In the genomic region with DNA sequence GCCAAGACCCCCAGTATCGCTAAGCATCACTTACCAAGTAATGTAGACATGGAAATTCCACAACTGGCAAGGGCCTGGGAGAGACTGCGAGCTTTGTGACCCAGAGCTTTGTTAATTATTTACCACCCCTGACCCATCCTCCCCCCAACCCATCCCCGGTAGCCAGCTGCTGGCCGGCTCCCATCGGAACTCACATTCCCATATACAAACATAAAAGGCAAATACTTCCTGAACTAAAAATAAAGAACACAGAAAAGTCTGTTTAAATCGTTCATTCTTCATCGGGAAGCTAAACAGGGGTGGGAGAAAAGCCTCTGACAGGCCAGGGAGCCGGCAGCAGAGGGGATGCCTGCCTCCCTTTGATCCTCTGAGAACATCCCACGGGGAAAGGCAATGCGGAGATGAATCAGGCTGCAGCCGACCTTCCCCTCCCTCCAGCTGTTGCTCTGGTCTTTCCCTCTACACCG, we compare ENCODE assay signal across 8 mouse cellular contexts.
A peak's percentile ranks its signal among the peaks of the same experiment; 100 is the strongest.
DNase-seq lines count a peak whose midpoint lies in the region; ATAC-seq and TF ChIP-seq lines count a peak whose summit lies in the region.

No protein-coding gene starts in this region.

- peak overlapping the region; percentile 29 for H3K4me2 ChIP-seq in kidney, postnatal 0 days (ENCODE audit: low read length)
- peak overlapping the region; percentile 21; the same call in 1 of the 2 replicates for H3K4me2 ChIP-seq in midbrain, embryonic 12.5 days (replicated peaks)

- CTCF ChIA-PET in Patski (lab: Charles Lee), result no interaction called here

- no peaks in the 10 kb centered on the region for H3K27me3 ChIP-seq in Patski
- no peaks in the 10 kb centered on the region for H3K27me3 ChIP-seq in embryonic facial prominence, embryonic 10.5 days (replicated peaks; ENCODE audit: low read depth, poor library complexity, severe bottlenecking)
- no peaks in the 10 kb centered on the region for H3K27me3 ChIP-seq in kidney, postnatal 0 days (ENCODE audit: insufficient read depth, low read length)
- no peaks in the 10 kb centered on the region for H3K27me3 ChIP-seq in midbrain, embryonic 12.5 days

- no peak overlapping the region for H3K9ac ChIP-seq in kidney, postnatal 0 days (ENCODE audit: low read depth, low read length)
- no peak overlapping the region for H3K9ac ChIP-seq in midbrain, embryonic 12.5 days (replicated peaks)

- DNase-seq in Patski (ENCODE audit: low read depth, low spot score), result no peak
- peak; percentile 35 for DNase-seq in embryonic facial prominence, embryonic 10.5 days (ENCODE audit: low spot score)
- DNase-seq in kidney, postnatal 0 days (ENCODE audit: low spot score), result peak; percentile 68
- no peak for DNase-seq in cerebellum, adult 11-12 months
- DNase-seq in layer of hippocampus, postnatal 36 days, result no peak
- DNase-seq in adrenal gland, adult 8-10 months, result no peak
- no peak for DNase-seq in right cerebral cortex, adult 2 months (ENCODE audit: low spot score in 2 of 2)

- POLR2A ChIA-PET in Patski (lab: Charles Lee), result no interaction called here

- no peaks in the 10 kb centered on the region for H3K9me3 ChIP-seq in embryonic facial prominence, embryonic 10.5 days
- no peaks in the 10 kb centered on the region for H3K9me3 ChIP-seq in kidney, postnatal 0 days (replicated peaks; ENCODE audit: low read length)
- H3K9me3 ChIP-seq in midbrain, embryonic 12.5 days, result no peaks in the 10 kb centered on the region

- ATAC-seq in Patski, result peak; percentile 52
- ATAC-seq in kidney, postnatal 0 days (replicated peaks; ENCODE audit: low FRiP score, low read depth), result peak; percentile 53; the same call in 1 of the 2 replicates
- ATAC-seq in midbrain, embryonic 12.5 days (ENCODE audit: low FRiP score, low read depth), result 0 out of 2 replicates have a peak, but pooled peaks have one; percentile 42

- no peak overlapping the region for H3K4me3 ChIP-seq in embryonic facial prominence, embryonic 10.5 days
- H3K4me3 ChIP-seq in kidney, postnatal 0 days (replicated peaks; ENCODE audit: low read depth, low read length), result no peak overlapping the region
- H3K4me3 ChIP-seq in midbrain, embryonic 12.5 days, result no peak overlapping the region

- H3K4me1 ChIP-seq in embryonic facial prominence, embryonic 10.5 days, result peaks cover 15% of the 10 kb centered on the region
- H3K4me1 ChIP-seq in kidney, postnatal 0 days (replicated peaks; ENCODE audit: insufficient read depth, low read length), result peaks cover 12% of the 10 kb centered on the region; the same call in 1 of the 2 replicates
- peaks cover 10% of the 10 kb centered on the region; the same call in 1 of the 2 replicates for H3K4me1 ChIP-seq in midbrain, embryonic 12.5 days

- no peak overlapping the region; the same call in 1 of the 2 replicates for H3K27ac ChIP-seq in embryonic facial prominence, embryonic 10.5 days (replicated peaks)
- H3K27ac ChIP-seq in kidney, postnatal 0 days, result no peak overlapping the region
- no peak overlapping the region for H3K27ac ChIP-seq in midbrain, embryonic 12.5 days (replicated peaks)

- no peaks in the 10 kb centered on the region for H3K36me3 ChIP-seq in embryonic facial prominence, embryonic 10.5 days (replicated peaks)
- no peaks in the 10 kb centered on the region for H3K36me3 ChIP-seq in kidney, postnatal 0 days (ENCODE audit: insufficient read depth, low read length)
- no peaks in the 10 kb centered on the region for H3K36me3 ChIP-seq in midbrain, embryonic 12.5 days

- in situ Hi-C loops in Patski (cut with MboI; ENCODE audit: low pct_unique_long_range_greater_than_20kb), result loop anchor here (5.0 to 10.0 kb wide), 3 partner anchors 214 to 921 kb away; no protein-coding TSS in a partner anchor

- TF ChIP-seq CTCF in Patski (IDR thresholded peaks at IDR 0.05), result no peak
- no peak for TF ChIP-seq CTCF in kidney, postnatal 0 days (IDR thresholded peaks at IDR 0.05; ENCODE audit: low read depth)

- 25% methylated on average over 12 of the region's 12 CpGs for WGBS in embryonic facial prominence, embryonic 10.5 days
- 2% methylated on average over 12 of the region's 12 CpGs for WGBS in kidney, postnatal 0 days
- 21% methylated on average over 12 of the region's 12 CpGs for WGBS in midbrain, embryonic 12.5 days

Comparison
In these comparisons a context has a peak if more than half of its experiments do, and no peak if none do; other contexts are left out.
1. DNase-seq: peak in embryonic facial prominence, embryonic 10.5 days (single experiment) and kidney, postnatal 0 days (single experiment); none in Patski (single experiment), cerebellum, adult 11-12 months (single experiment), layer of hippocampus, postnatal 36 days (0 of 2), adrenal gland, adult 8-10 months (single experiment) and right cerebral cortex, adult 2 months (0 of 2).
2. Peak in every context shown above with its lines, with median percentiles within 50 percentile points of each other: ATAC-seq.